Mouse (Mus musculus) testis, adult 2 months (tissue): Measurements from ENCODE around the gene Dmap1. TPM values are rescaled to one million over a fixed set of nuclear protein-coding genes. Genes with fewer than 3 reads are reported as not detected.

Source experiments
- H3K27ac ChIP-seq: fragments of 200-500 bp; 2 replicates; pipeline ENCODE4 v1.5.1; 2012; ENCODE audit warnings: low read depth, low read length; ENCODE audit not compliant: control insufficient read depth, insufficient read depth
- H3K27me3 ChIP-seq: fragments of 200-500 bp; 2 replicates; pipeline ENCODE4 v1.6.1; 2012; ENCODE audit warnings: mild to moderate bottlenecking, low read length, moderate library complexity; ENCODE audit not compliant: control insufficient read depth, insufficient read depth
- H3K36me3 ChIP-seq: fragments of 200-500 bp; 2 replicates; pipeline ENCODE4 v1.6.1; 2012; ENCODE audit warnings: mild to moderate bottlenecking, low read length; ENCODE audit not compliant: control insufficient read depth, insufficient read depth
- H3K4me1 ChIP-seq: fragments of 200-500 bp; 2 replicates; pipeline ENCODE4 v1.6.1; 2012; ENCODE audit warnings: low read length; ENCODE audit not compliant: control insufficient read depth, insufficient read depth
- H3K4me3 ChIP-seq: fragments of 200-500 bp; 2 replicates; pipeline ENCODE4 v1.5.1; 2012; ENCODE audit warnings: low read depth, mild to moderate bottlenecking, low read length, moderate library complexity, mixed read lengths; ENCODE audit not compliant: control insufficient read depth
- CTCF ChIP-seq: fragments of 200-500 bp; IDR thresholded peaks from 2 replicates; pipeline ENCODE4 v1.5.1; 2012; ENCODE audit warnings: low read depth, mild to moderate bottlenecking, inconsistent platforms, low read length, moderate library complexity; ENCODE audit not compliant: control insufficient read depth, insufficient read depth, insufficient replicate concordance
- POLR2A ChIP-seq: fragments of 200-500 bp; IDR thresholded peaks from 2 replicates; pipeline ENCODE4 v1.6.1; 2012; ENCODE audit warnings: low read depth, mild to moderate bottlenecking, inconsistent platforms, low read length, moderate library complexity; ENCODE audit not compliant: control insufficient read depth
- polyA plus RNA-seq: library from polyadenylated mRNA; depleted of rRNA; stranded (reverse); fragments of >200 nt; gene quantifications from 2 replicates; pipeline ENCODE4 v1.2.3, GENCODE M21; 2012; rRNA removed

Gene Dmap1
- polyA plus RNA-seq, 1 experiment, result 37.8 TPM

DNA sequence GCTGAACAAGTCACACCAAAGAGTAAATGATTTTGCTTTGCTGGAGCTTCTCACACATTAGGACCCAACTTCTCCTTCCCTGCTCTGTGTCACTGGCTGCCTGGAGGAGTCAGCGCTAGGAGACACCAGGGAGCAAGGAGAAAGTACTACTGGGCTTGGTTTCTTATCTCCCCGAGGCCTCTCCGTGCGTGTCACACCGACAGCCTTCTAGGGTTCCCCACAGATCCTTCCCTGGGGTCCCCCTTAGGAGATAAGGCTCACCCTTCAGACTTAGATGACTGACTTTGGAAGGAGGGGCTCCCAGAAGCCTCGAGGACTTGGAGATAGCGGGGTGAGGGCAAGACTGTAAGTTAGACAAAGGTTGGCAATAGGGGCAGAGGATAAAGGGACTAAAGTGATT lies 47.4 kb downstream of the Dmap1 start:
- no peak overlapping the region for H3K4me3 ChIP-seq
- H3K27ac ChIP-seq, result no peak overlapping the region
- peaks cover 4% of the 10 kb centered on the region; the same call in 1 of the 2 replicates for H3K4me1 ChIP-seq
- H3K27me3 ChIP-seq, result no peaks in the 10 kb centered on the region
- TF ChIP-seq CTCF (no peak), POLR2A (no peak)
- H3K36me3 ChIP-seq, result no peaks in the 10 kb centered on the region

DNA sequence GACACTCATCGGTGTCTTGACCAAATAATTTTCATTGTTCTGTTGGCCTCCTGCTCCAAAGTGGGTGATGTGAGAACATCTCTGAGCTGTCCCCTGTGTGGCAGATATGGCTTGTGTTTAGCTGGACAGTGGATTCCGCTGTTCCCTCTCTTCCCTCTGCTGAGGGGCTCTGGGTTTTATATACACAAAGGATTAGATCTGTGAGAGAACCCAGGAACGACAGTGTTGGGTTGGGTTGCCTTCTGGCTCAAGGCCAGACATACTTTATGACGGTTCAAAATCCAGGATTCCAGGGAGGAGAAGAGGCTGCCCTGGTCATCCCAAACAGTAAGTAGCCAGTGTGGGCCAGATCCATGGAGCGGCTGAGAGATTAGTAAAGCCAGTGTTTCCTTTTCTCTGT lies 48.5 kb downstream of the Dmap1 start:
- Histone ChIP-seq H3K4me1 (peaks cover 4% of the 10 kb centered on the region; the same call in 1 of the 2 replicates), H3K36me3 (no peaks in the 10 kb centered on the region), H3K4me3 (no peak overlapping the region), H3K27ac (no peak overlapping the region), H3K27me3 (no peaks in the 10 kb centered on the region)
- no peak for TF ChIP-seq CTCF
- TF ChIP-seq POLR2A, result no peak

DNA sequence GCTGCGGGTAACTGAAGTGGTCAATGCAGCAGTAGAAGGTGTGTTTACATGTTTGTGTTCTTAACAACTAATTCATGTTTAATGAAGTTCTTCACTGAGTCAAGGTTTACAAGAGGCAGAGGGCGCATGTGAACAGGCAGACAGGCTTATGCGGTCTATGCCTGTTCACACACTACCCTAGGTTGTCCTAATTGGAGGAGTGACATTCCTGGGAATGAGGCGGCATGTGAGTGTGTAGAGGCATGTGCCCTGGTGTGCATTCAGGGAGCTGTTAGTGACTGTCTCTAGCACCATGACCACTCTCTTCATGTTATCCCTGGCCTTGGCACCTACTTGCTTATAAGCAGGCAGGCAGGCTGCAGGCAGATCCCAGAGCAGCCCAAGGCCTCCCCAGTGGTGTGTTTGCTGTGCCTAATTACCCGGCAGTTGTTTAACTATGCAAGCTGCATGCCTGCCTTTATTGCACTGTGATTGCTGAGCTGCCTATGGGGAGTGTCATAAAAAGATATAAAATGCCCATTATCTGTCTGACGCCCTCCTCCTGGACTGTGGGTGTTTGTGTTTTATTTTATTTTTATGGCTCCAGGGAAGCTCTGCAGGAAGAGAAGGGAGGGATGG lies 51.9 kb downstream of the Dmap1 start:
- Histone ChIP-seq H3K27me3 (no peaks in the 10 kb centered on the region), H3K4me1 (peaks cover 2% of the 10 kb centered on the region; the same call in 1 of the 2 replicates), H3K27ac (no peak overlapping the region), H3K36me3 (no peaks in the 10 kb centered on the region), H3K4me3 (no peak overlapping the region)
- TF ChIP-seq POLR2A (no peak), CTCF (no peak)

DNA sequence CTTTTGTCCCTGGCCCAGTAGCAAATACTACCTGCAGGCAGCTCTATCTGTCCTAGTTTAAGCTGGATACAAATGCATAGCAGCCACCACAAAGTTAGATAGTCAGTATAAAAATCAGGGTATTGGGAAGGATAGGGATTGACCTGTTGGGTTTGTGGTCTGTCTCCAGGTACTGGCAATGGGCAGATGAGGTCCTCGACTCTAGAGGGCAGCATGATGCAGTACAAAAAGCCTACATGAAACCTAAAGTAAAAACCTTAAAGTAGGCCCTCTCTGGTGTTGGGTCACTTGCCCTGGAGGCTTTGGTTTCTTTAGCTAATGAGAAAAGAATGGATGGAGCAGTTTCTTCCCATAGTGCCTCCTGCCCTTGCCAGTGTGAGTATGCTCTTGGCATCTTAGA lies 53.6 kb downstream of the Dmap1 start:
- Histone ChIP-seq H3K4me3 (no peak overlapping the region), H3K27me3 (no peaks in the 10 kb centered on the region), H3K27ac (no peak overlapping the region), H3K36me3 (no peaks in the 10 kb centered on the region), H3K4me1 (no peaks in the 10 kb centered on the region)
- TF ChIP-seq POLR2A (no peak), CTCF (no peak)

Other genes starting within 250 kb of the Dmap1 start
- 146 and 153 TPM in 2 replicates for gene Rnf220, start 185.2 kb downstream of the Dmap1 start, polyA plus RNA-seq
- 76.7 and 84.3 TPM in 2 replicates for gene Eri3, start 131.9 kb downstream of the Dmap1 start, polyA plus RNA-seq
- gene Gm12845, start 42.1 kb upstream of the Dmap1 start, polyA plus RNA-seq, result not detected in 2 replicates
- gene Klf17, start 83.4 kb upstream of the Dmap1 start, polyA plus RNA-seq, result 31.3 and 33.3 TPM in 2 replicates
- gene Slc6a9, start 152.2 kb upstream of the Dmap1 start, polyA plus RNA-seq, result 6.4 and 7.4 TPM in 2 replicates
- gene Ccdc24, start 190.3 kb upstream of the Dmap1 start, polyA plus RNA-seq, result 137 and 146 TPM in 2 replicates
- gene B4galt2, start 201.2 kb upstream of the Dmap1 start, polyA plus RNA-seq, result 28.5 and 33.1 TPM in 2 replicates
- gene Atp6v0b, start 205.1 kb upstream of the Dmap1 start, polyA plus RNA-seq, result 214 and 232 TPM in 2 replicates
- 6.6 and 8.2 TPM in 2 replicates for gene Dph2, start 209.8 kb upstream of the Dmap1 start, polyA plus RNA-seq
- gene Ipo13, start 232.7 kb upstream of the Dmap1 start, polyA plus RNA-seq, result 207 and 222 TPM in 2 replicates
- gene Artn, start 247.5 kb upstream of the Dmap1 start, polyA plus RNA-seq, result 9.0 and 10.2 TPM in 2 replicates